Mouse (Mus musculus): ENCODE results near the gene Fkbp1b. TPM values are rescaled to one million over a fixed set of nuclear protein-coding genes. Genes with fewer than 3 reads are reported as not detected.

The Fkbp1b gene
- polyA plus RNA-seq, 1 experiment from 2014 or later: 7.5 TPM

DNA sequence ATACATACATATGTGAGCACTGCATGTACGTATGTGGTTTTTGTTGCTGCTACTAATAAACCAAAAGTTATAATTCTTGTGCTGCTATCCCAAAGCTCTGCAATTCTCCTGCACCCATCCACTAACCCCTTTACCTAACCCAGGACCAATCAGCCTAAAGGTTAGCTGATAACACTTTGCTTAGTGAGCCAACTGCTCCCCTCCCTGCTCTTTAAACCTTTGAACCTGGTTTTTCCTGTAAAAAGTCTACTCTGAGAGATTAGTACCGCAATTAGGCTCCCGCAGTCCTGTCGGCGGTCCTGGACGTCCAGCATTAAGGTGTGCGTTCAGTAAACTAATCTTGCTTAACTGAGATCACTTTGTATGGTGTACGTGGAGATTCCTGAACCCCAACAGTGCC, 34.2 kb upstream of the Fkbp1b start:
- Histone ChIP-seq H3K4me2 (ENCODE audit: low read depth, low read length) (no peak overlapping the region), H3K27me3 (ENCODE audit: control insufficient read depth, insufficient read depth, low read length) (0 out of 2 replicates have a peak, but pooled peaks cover 2% of the 10 kb centered on the region), H3K27ac (ENCODE audit: low read length) (no peak overlapping the region)

DNA sequence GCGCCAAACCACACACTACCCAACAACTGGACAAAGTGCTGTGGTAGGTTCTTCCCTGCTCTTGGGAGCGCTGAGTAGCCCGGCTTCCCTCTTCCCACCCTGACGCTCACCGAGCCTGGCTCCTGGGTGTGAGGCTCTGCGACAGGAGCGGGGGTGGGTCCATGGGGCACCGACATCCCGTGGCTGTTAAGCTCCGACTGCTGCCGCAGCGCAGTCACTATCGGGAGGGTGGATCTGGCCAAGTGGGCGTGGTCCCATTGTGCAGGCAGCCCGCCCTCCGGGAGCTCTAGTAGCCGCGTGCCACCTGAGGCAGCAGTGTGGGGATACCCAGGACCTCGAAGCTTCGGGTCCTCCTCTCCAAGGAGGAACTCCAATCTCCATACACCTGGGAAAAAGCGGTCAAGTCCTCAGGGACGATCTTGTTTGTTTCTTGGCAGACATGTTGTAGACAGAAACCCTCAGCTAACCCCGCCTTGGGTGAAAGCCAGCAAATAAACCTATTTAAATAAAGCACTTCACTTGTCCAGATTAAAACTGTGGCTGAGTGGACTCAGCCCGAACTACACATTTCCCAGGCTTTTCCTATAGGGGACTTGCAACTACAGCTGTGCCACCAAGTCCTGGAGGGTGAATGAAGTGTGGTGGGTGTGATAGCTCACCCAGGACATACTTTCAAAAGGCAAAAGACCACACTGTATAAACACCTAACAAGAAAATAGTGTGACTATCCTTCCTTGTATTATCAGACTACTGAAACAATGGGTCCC, 33.0 kb upstream of the Fkbp1b start, which contains the start of gene Mfsd2b:
Mfsd2b (minus strand) TSS at position 199 of the 767 bp plus-strand sequence.
- 1% methylated on average over 24 of the region's 24 CpGs for WGBS
- Histone ChIP-seq H3K9ac (ENCODE audit: low read length) (peak within 1 kb of the TSS; percentile 61), H3K27ac (ENCODE audit: low read length) (no peak within 1 kb of the TSS), H3K9me3 (replicated peaks; ENCODE audit: control insufficient read depth, low read length) (no peaks in the 10 kb centered on the region), H3K27me3 (ENCODE audit: control insufficient read depth, insufficient read depth, low read length) (0 out of 2 replicates have a peak, but pooled peaks cover 2% of the 10 kb centered on the region), H3K4me1 (ENCODE audit: control insufficient read depth, insufficient read depth, low read length) (peaks cover 6% of the 10 kb centered on the region), H3K36me3 (ENCODE audit: control insufficient read depth, insufficient read depth, low read length) (peaks cover 5% of the 10 kb centered on the region; the same call in 1 of the 2 replicates), H3K4me2 (ENCODE audit: low read depth, low read length) (peak within 1 kb of the TSS; percentile 67), H3K4me3 (replicated peaks; ENCODE audit: low read length) (peak within 1 kb of the TSS; percentile 35)
- peak; percentile 90 for ATAC-seq (ENCODE audit: insufficient read depth, low FRiP score)

More for the DNA sequence above, 34.2 kb upstream of the Fkbp1b start:
- Histone ChIP-seq H3K9me3 (replicated peaks; ENCODE audit: control insufficient read depth, low read length) (no peaks in the 10 kb centered on the region), H3K9ac (ENCODE audit: low read length) (no peak overlapping the region), H3K36me3 (ENCODE audit: control insufficient read depth, insufficient read depth, low read length) (peaks cover 8% of the 10 kb centered on the region; the same call in 1 of the 2 replicates), H3K4me3 (replicated peaks; ENCODE audit: low read length) (no peak overlapping the region), H3K4me1 (ENCODE audit: control insufficient read depth, insufficient read depth, low read length) (peaks cover 6% of the 10 kb centered on the region)
- no peak for ATAC-seq (ENCODE audit: insufficient read depth, low FRiP score)
- 69% methylated on average over 8 of the region's 8 CpGs for WGBS

DNA sequence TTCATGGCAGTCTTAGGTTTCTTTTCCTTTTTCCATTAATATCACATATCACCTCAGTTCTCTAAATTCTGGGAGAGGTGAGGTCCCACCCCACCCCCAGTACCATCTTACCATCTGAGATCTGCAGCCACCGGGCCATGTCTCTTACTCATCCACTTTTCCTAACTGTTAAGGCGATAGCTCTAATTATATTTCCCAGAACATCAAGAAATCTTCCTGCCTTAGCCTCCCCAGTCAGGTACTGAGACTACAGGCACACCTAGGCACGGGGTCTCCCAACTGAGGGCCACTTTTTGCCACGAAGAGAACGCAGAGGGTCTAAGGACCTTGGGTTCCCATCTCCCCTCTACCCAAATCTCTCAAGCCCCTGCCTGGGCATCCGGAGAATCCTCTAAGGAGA, 32.1 kb upstream of the Fkbp1b start:
- Histone ChIP-seq H3K4me1 (ENCODE audit: control insufficient read depth, insufficient read depth, low read length) (peaks cover 6% of the 10 kb centered on the region), H3K9ac (ENCODE audit: low read length) (peak overlapping the region; percentile 61), H3K27me3 (ENCODE audit: control insufficient read depth, insufficient read depth, low read length) (0 out of 2 replicates have a peak, but pooled peaks cover 2% of the 10 kb centered on the region), H3K36me3 (ENCODE audit: control insufficient read depth, insufficient read depth, low read length) (no peaks in the 10 kb centered on the region), H3K4me2 (ENCODE audit: low read depth, low read length) (peak overlapping the region; percentile 67; the same call in 1 of the 2 replicates), H3K27ac (ENCODE audit: low read length) (no peak overlapping the region), H3K9me3 (replicated peaks; ENCODE audit: control insufficient read depth, low read length) (no peaks in the 10 kb centered on the region), H3K4me3 (replicated peaks; ENCODE audit: low read length) (peak overlapping the region; percentile 35; the same call in 1 of the 2 replicates)
- ATAC-seq (ENCODE audit: insufficient read depth, low FRiP score): no peak
- WGBS: 83% methylated on average over 6 of the region's 6 CpGs

DNA sequence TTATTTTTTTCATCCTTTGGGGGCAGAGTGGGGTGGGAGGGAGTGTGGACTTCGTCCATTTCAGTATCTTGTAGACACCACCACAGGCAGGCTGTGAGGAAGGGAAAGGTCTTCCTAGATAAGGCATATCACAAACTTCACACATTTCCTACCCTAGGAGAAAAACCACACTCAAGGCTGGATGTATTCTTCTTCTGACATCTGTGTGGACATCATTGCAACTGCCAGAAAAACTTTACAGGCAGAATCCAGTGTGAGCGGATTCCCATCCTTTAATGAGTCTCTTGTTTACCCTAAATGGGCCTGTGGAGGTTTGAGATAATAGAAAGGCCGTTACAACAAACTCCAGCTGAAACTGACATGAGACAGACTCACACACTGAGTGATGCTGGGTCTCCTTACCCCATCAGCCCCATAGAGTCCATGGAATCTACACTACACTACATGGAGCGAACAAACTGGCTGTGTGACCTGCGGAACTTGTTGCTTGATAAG, 31.6 kb upstream of the Fkbp1b start:
- no peaks in the 10 kb centered on the region for H3K36me3 ChIP-seq (ENCODE audit: control insufficient read depth, insufficient read depth, low read length)
- 62% methylated on average over 5 of the region's 5 CpGs for WGBS
- no peak overlapping the region for H3K4me2 ChIP-seq (ENCODE audit: low read depth, low read length)
- no peak overlapping the region for H3K27ac ChIP-seq (ENCODE audit: low read length)
- no peak for ATAC-seq (ENCODE audit: insufficient read depth, low FRiP score)
- H3K9me3 ChIP-seq (replicated peaks; ENCODE audit: control insufficient read depth, low read length): no peaks in the 10 kb centered on the region
- H3K4me3 ChIP-seq (replicated peaks; ENCODE audit: low read length): no peak overlapping the region
- 0 out of 2 replicates have a peak, but pooled peaks cover 2% of the 10 kb centered on the region for H3K27me3 ChIP-seq (ENCODE audit: control insufficient read depth, insufficient read depth, low read length)
- no peak overlapping the region for H3K9ac ChIP-seq (ENCODE audit: low read length)
- peaks cover 6% of the 10 kb centered on the region for H3K4me1 ChIP-seq (ENCODE audit: control insufficient read depth, insufficient read depth, low read length)

DNA sequence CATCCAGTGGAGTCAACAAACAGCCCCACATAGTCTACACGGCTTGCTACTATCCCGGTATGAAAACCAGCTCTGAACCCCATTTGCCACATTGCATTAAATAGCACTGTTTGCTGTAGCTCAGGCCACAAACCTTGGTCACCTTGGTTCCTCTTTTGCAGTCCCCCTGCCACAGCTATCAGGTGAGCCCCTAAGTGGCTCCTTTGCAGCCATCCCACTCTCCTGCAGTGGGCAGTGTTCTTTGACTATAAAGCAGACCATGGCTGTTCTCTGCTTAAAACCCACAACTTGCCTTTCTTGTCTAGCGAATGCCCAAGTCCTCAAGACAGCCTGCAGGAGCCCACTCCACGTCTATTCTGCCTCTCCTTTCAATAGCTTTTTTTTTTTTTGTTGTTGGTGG, 30.9 kb upstream of the Fkbp1b start:
- Histone ChIP-seq H3K27me3 (ENCODE audit: control insufficient read depth, insufficient read depth, low read length) (0 out of 2 replicates have a peak, but pooled peaks cover 2% of the 10 kb centered on the region), H3K4me3 (replicated peaks; ENCODE audit: low read length) (no peak overlapping the region), H3K36me3 (ENCODE audit: control insufficient read depth, insufficient read depth, low read length) (no peaks in the 10 kb centered on the region), H3K4me2 (ENCODE audit: low read depth, low read length) (no peak overlapping the region), H3K27ac (ENCODE audit: low read length) (no peak overlapping the region), H3K9me3 (replicated peaks; ENCODE audit: control insufficient read depth, low read length) (no peaks in the 10 kb centered on the region), H3K9ac (ENCODE audit: low read length) (no peak overlapping the region), H3K4me1 (ENCODE audit: control insufficient read depth, insufficient read depth, low read length) (peaks cover 6% of the 10 kb centered on the region)
- 53% methylated on average over 4 of the region's 4 CpGs for WGBS
- no peak for ATAC-seq (ENCODE audit: insufficient read depth, low FRiP score)

DNA sequence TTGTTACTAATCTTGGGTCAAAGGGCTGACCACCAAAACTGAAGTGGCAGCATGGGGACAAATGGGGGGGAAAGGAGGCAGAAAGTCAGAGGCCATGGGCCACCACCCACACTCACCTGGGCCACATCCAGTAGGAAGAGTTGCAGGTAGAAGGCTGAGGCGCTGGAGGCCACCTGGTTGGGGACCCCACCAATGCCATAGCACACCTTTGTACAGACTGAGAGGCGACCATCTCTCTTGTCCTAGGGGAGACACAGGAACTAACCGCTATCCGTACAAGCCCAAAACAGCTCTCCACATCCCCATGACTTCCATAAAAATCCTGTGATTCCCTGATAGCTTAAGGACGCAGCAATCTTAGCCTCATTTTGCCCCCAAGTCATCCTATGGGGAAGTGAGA, 29.9 kb upstream of the Fkbp1b start:
- no peak overlapping the region for H3K4me2 ChIP-seq (ENCODE audit: low read depth, low read length)
- no peaks in the 10 kb centered on the region for H3K36me3 ChIP-seq (ENCODE audit: control insufficient read depth, insufficient read depth, low read length)
- no peaks in the 10 kb centered on the region for H3K9me3 ChIP-seq (replicated peaks; ENCODE audit: control insufficient read depth, low read length)
- 0 out of 2 replicates have a peak, but pooled peaks cover 2% of the 10 kb centered on the region for H3K27me3 ChIP-seq (ENCODE audit: control insufficient read depth, insufficient read depth, low read length)
- no peak overlapping the region for H3K27ac ChIP-seq (ENCODE audit: low read length)
- 87% methylated on average over 5 of the region's 5 CpGs for WGBS
- no peak overlapping the region for H3K4me3 ChIP-seq (replicated peaks; ENCODE audit: low read length)
- no peak for ATAC-seq (ENCODE audit: insufficient read depth, low FRiP score)
- H3K4me1 ChIP-seq (ENCODE audit: control insufficient read depth, insufficient read depth, low read length): peaks cover 6% of the 10 kb centered on the region
- H3K9ac ChIP-seq (ENCODE audit: low read length): no peak overlapping the region

DNA sequence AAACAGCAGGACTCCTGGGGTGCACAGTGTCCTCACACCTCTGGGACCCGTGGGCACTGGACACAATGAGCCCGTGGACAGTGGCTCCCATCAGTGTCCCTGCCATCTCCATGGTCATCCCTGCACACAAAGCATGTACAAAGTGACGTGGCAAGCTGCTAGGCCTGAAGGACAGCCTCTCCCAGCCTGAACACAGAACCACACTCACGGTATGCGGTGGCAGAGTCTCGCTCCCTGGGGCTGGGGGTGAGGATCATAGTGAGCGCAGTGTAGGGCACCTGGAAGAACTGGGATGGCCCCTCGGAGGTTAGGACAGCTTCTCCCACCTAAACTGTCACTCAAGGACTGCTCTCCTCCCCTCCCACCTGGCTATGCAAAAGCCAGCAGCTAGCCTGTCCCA, 27.5 kb upstream of the Fkbp1b start:
- Histone ChIP-seq H3K4me3 (replicated peaks; ENCODE audit: low read length) (no peak overlapping the region), H3K9me3 (replicated peaks; ENCODE audit: control insufficient read depth, low read length) (no peaks in the 10 kb centered on the region), H3K9ac (ENCODE audit: low read length) (0 out of 2 replicates have a peak overlapping the region, but pooled peaks have one; percentile 26), H3K4me1 (ENCODE audit: control insufficient read depth, insufficient read depth, low read length) (peaks cover 6% of the 10 kb centered on the region), H3K27ac (ENCODE audit: low read length) (no peak overlapping the region), H3K4me2 (ENCODE audit: low read depth, low read length) (no peak overlapping the region), H3K36me3 (ENCODE audit: control insufficient read depth, insufficient read depth, low read length) (no peaks in the 10 kb centered on the region), H3K27me3 (ENCODE audit: control insufficient read depth, insufficient read depth, low read length) (0 out of 2 replicates have a peak, but pooled peaks cover 2% of the 10 kb centered on the region)
- WGBS: 76% methylated on average over 8 of the region's 8 CpGs
- no peak for ATAC-seq (ENCODE audit: insufficient read depth, low FRiP score)

DNA sequence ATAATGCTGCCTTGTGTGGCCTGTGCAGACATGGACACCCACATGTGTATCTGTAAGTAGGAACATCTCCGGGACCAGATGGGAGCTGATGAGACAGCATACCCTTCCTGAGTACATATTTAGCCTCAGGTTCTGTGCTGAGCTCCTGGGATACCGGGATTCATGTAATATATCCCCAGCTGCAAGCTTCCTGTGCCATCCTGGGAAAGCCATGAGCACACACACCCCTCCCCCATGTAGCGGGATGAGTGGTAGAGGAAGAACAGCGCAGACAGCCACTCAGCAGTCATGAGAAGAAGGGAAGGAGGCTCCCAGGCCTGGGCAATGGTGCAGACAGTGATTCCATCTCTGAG, 22.9 kb upstream of the Fkbp1b start:
- no peak for ATAC-seq (ENCODE audit: insufficient read depth, low FRiP score)
- Histone ChIP-seq H3K36me3 (ENCODE audit: control insufficient read depth, insufficient read depth, low read length) (no peaks in the 10 kb centered on the region), H3K4me2 (ENCODE audit: low read depth, low read length) (no peak overlapping the region), H3K4me1 (ENCODE audit: control insufficient read depth, insufficient read depth, low read length) (0 out of 2 replicates have a peak, but pooled peaks cover 7% of the 10 kb centered on the region), H3K27me3 (ENCODE audit: control insufficient read depth, insufficient read depth, low read length) (no peaks in the 10 kb centered on the region), H3K4me3 (replicated peaks; ENCODE audit: low read length) (no peak overlapping the region), H3K27ac (ENCODE audit: low read length) (no peak overlapping the region), H3K9ac (ENCODE audit: low read length) (no peak overlapping the region), H3K9me3 (replicated peaks; ENCODE audit: control insufficient read depth, low read length) (no peaks in the 10 kb centered on the region)
- 67% methylated on average over 4 of the region's 4 CpGs for WGBS

DNA sequence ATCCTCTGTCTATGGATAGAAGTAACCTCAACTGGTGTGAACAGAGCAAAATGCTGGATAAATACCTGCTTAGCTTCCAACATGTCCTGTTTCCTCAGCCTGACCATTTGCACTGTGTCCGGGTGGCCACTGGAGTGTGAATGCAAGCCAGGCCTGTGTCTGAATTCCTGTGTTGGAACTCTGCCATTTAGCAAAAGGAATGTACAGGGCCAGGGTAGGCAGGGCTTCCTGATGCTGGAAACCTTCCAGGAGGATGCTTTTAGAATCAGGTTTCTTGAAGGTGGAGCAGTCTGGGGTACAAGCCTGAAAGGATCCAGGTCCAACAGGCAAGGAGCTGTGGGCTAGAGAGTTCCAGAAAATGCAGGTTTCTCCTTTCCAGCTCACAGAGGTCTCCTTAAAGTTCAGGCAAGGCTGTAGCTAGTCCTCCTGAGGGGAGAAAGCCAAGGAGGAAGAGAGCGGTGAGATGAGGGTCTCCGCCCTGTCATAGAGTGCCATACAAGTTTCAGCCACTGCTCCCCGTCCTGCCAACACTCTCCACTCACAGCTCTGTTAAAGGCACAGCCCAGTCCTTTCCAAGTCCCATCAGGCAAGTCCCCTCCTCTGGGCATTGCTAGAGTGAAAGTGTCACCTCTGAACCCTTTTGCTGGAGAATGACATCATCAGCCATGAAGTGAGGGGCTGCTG, 22.4 kb upstream of the Fkbp1b start:
- Histone ChIP-seq H3K4me1 (ENCODE audit: control insufficient read depth, insufficient read depth, low read length) (0 out of 2 replicates have a peak, but pooled peaks cover 7% of the 10 kb centered on the region), H3K9ac (ENCODE audit: low read length) (no peak overlapping the region), H3K4me3 (replicated peaks; ENCODE audit: low read length) (no peak overlapping the region), H3K9me3 (replicated peaks; ENCODE audit: control insufficient read depth, low read length) (no peaks in the 10 kb centered on the region), H3K27me3 (ENCODE audit: control insufficient read depth, insufficient read depth, low read length) (no peaks in the 10 kb centered on the region), H3K36me3 (ENCODE audit: control insufficient read depth, insufficient read depth, low read length) (no peaks in the 10 kb centered on the region), H3K4me2 (ENCODE audit: low read depth, low read length) (no peak overlapping the region), H3K27ac (ENCODE audit: low read length) (no peak overlapping the region)
- no peak for ATAC-seq (ENCODE audit: insufficient read depth, low FRiP score)
- WGBS: 54% methylated on average over 4 of the region's 4 CpGs
